Mouse (Mus musculus): Measurements from ENCODE around the gene Bcl9.
A peak's percentile ranks its signal among the peaks of the same experiment; 100 is the strongest.

Gene Bcl9

GRCm38 (mm10) chr3:97294334-97294733, 3.4 kb downstream of the Bcl9 start:
- no peak for DNase-seq

GRCm38 (mm10) chr3:97284878-97285277, 12.8 kb downstream of the Bcl9 start:
- no peak for DNase-seq

GRCm38 (mm10) chr3:97284056-97284455, 13.7 kb downstream of the Bcl9 start:
- peak; percentile 32 for DNase-seq

- no peak for DNase-seq
Measured at GRCm38 (mm10) chr3:97281426-97281825, 16.3 kb downstream of the Bcl9 start.

- DNase-seq, result no peak
Measured at GRCm38 (mm10) chr3:97275708-97276107, 22.0 kb downstream of the Bcl9 start.

- no peak for DNase-seq
Measured at GRCm38 (mm10) chr3:97274516-97275230, 23.0 kb downstream of the Bcl9 start.

GRCm38 (mm10) chr3:97273876-97274275, 23.8 kb downstream of the Bcl9 start:
- no peak for DNase-seq

- no peak for DNase-seq
Measured at GRCm38 (mm10) chr3:97265667-97266415, 31.9 kb downstream of the Bcl9 start.

- DNase-seq, result no peak
Measured at GRCm38 (mm10) chr3:97262235-97262634, 35.5 kb downstream of the Bcl9 start.

GRCm38 (mm10) chr3:97255706-97256339, 41.9 kb downstream of the Bcl9 start:
- DNase-seq, result no peak

- no peak for DNase-seq
Measured at GRCm38 (mm10) chr3:97254861-97255465, 42.8 kb downstream of the Bcl9 start.

GRCm38 (mm10) chr3:97253823-97254600, 43.7 kb downstream of the Bcl9 start:
- no peak for DNase-seq

- no peak for DNase-seq
Measured at GRCm38 (mm10) chr3:97252896-97253295, 44.8 kb downstream of the Bcl9 start.

- no peak for DNase-seq
Measured at GRCm38 (mm10) chr3:97242629-97243167, 55.0 kb downstream of the Bcl9 start.

GRCm38 (mm10) chr3:97241826-97242225, 55.9 kb downstream of the Bcl9 start:
- DNase-seq, result no peak

GRCm38 (mm10) chr3:97239793-97240192, 57.9 kb downstream of the Bcl9 start:
- DNase-seq, result no peak

GRCm38 (mm10) chr3:97239316-97239715, 58.4 kb downstream of the Bcl9 start:
- DNase-seq, result no peak

- DNase-seq, result no peak
Measured at GRCm38 (mm10) chr3:97238521-97238920, 59.2 kb downstream of the Bcl9 start.

GRCm38 (mm10) chr3:97237403-97237802, 60.3 kb downstream of the Bcl9 start:
- no peak for DNase-seq

GRCm38 (mm10) chr3:97234797-97235196, 62.9 kb downstream of the Bcl9 start:
- DNase-seq, result no peak

GRCm38 (mm10) chr3:97232328-97232727, 65.4 kb downstream of the Bcl9 start:
- no peak for DNase-seq

- no peak for DNase-seq
Measured at GRCm38 (mm10) chr3:97231857-97232256, 65.9 kb downstream of the Bcl9 start.

Measured in cerebellum, adult 11 months (tissue).